Mouse (Mus musculus) testis, adult 2 months (tissue): ENCODE measurements around the gene Naga.

ENCODE experiments used
- CTCF ChIP-seq: fragments of 200-500 bp; IDR thresholded peaks from 2 replicates; pipeline ENCODE4 v1.5.1; 2012; ENCODE audit warnings: low read depth, mild to moderate bottlenecking, inconsistent platforms, low read length, moderate library complexity; ENCODE audit not compliant: control insufficient read depth, insufficient read depth, insufficient replicate concordance
- POLR2A ChIP-seq: fragments of 200-500 bp; IDR thresholded peaks from 2 replicates; pipeline ENCODE4 v1.6.1; 2012; ENCODE audit warnings: low read depth, mild to moderate bottlenecking, inconsistent platforms, low read length, moderate library complexity; ENCODE audit not compliant: control insufficient read depth

GRCm38 (mm10) chr15:82379871-82380713 is 41.4 kb upstream of the Naga start, which contains the start of gene Cyp2d22:
- TF ChIP-seq POLR2A (peak; percentile 11; the same call in 1 of the 2 replicates), CTCF (no peak)
